Mouse (Mus musculus) frontal cortex, postnatal 14 days (tissue): Measurements from ENCODE around the gene Ctu2.
A peak's percentile ranks its signal among the peaks of the same experiment; 100 is the strongest.

Experiments used
- DNase-seq, 2 experiments: peaks; one replicate each; pipeline ENCODE4 v3.0.0; 2022; ENCODE audit warnings: low spot score in 2 of 2

The Ctu2 gene

GRCm38 (mm10) chr8:122484831-122485230 is 8.9 kb downstream of the Ctu2 start:
- no peak for DNase-seq

GRCm38 (mm10) chr8:122488387-122488786 is 12.4 kb downstream of the Ctu2 start:
- no peak for DNase-seq

GRCm38 (mm10) chr8:122497016-122497734 is 21.2 kb downstream of the Ctu2 start:
- no peak for DNase-seq

GRCm38 (mm10) chr8:122497912-122498311 is 22.0 kb downstream of the Ctu2 start:
- no peak for DNase-seq

GRCm38 (mm10) chr8:122500856-122501255 is 24.9 kb downstream of the Ctu2 start:
- peak; percentile 46 to 64 for DNase-seq

- no peak for DNase-seq
Observed at GRCm38 (mm10) chr8:122511552-122511951, 35.6 kb downstream of the Ctu2 start.

GRCm38 (mm10) chr8:122512392-122512791 is 36.4 kb downstream of the Ctu2 start:
- no peak for DNase-seq

GRCm38 (mm10) chr8:122515699-122516098 is 39.8 kb downstream of the Ctu2 start:
- no peak for DNase-seq

GRCm38 (mm10) chr8:122517541-122518190 is 41.7 kb downstream of the Ctu2 start:
- no peak for DNase-seq

- no peak for DNase-seq
Observed at GRCm38 (mm10) chr8:122520611-122521010, 44.7 kb downstream of the Ctu2 start.

- no peak for DNase-seq
Observed at GRCm38 (mm10) chr8:122522796-122523651, 47.1 kb downstream of the Ctu2 start.

- DNase-seq = peak; percentile 29 to 54
Observed at GRCm38 (mm10) chr8:122523652-122524360, 47.9 kb downstream of the Ctu2 start.

- DNase-seq = no peak
Observed at GRCm38 (mm10) chr8:122524506-122524905, 48.6 kb downstream of the Ctu2 start.

GRCm38 (mm10) chr8:122525004-122525403 is 49.1 kb downstream of the Ctu2 start:
- no peak for DNase-seq

- no peak for DNase-seq
Observed at GRCm38 (mm10) chr8:122526084-122526483, 50.1 kb downstream of the Ctu2 start.

GRCm38 (mm10) chr8:122526526-122527170 is 50.7 kb downstream of the Ctu2 start:
- no peak for DNase-seq

GRCm38 (mm10) chr8:122527937-122528336 is 52.0 kb downstream of the Ctu2 start:
- no peak for DNase-seq

GRCm38 (mm10) chr8:122529159-122529558 is 53.2 kb downstream of the Ctu2 start:
- DNase-seq = no peak

GRCm38 (mm10) chr8:122531312-122531711 is 55.4 kb downstream of the Ctu2 start:
- DNase-seq = no peak
